Mouse (Mus musculus): Measurements from ENCODE around the gene Btg1-ps1. TPM values are rescaled to one million over a fixed set of nuclear protein-coding genes. Genes with fewer than 3 reads are reported as not detected.

Gene Btg1-ps1
- not detected for polyA plus RNA-seq (2014; fragmentation: Illumina TruSeq; extraction: RNeasy Lipid Tissue Mini Kit (QIAGEN cat#74804); ENCODE audit: low read depth, low replicate concordance)

DNA sequence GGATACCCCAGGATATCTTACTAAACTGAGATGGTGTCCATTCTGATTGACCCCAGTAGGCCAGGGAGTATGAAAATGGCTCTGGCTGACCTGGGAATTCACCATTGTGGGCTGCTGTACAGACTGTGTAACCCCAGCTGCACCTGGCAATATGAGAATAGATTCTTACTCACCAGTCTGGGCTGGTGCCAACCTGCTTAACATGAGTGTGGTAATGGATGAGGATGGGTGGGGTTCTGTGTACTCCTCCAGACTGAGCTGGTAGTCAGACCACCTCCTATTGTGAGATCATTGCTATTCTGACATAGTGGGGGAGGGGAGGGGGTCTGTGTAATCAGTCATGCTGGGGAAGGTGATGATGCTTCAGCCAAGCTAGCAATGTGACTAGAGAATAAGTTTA lies at the start of gene Btg1-ps1:
Btg1-ps1 (minus strand) TSS at position 219 of the 400 bp plus-strand sequence.

DNA sequence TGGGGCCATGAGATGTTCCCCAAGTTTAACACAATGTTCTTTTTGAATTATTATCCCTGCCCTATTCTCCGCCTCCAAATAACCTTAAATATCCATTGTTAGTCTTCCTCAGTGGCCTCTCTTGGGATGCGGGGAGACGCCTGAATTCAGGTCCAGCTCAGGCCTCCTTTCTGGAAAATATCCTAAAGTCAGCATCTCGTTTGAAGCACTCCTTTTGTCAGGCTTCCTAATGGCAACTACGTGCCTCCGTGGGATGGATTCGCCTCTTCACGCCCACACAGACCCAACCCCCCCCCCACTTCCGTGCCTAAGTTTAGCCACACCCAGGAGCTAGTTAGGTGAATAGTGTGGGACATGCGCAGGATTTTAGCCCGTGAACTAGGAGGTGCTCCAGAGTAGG lies 47.6 kb upstream of the Btg1-ps1 start, which contains the start of gene Rhox10:
Rhox10 (plus strand) TSS at position 301 of the 400 bp plus-strand sequence.

DNA sequence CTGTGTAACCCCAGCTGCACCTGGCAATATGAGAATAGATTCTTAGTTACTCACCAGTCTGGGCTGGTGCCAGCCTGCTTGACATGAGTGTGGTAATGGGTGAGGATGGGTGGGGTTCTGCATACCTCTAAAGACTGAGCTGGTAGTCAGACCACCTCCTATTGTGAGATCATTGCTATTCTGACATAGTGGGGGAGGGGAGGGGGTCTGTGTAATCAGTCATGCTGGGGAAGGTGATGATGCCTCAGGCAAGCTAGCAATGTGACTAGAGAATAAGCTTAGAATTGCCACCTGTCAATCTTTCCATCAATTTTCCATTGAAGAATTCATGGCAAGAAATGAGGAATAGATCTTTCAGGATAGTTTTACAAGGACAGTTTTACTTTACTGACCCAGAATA lies 24.4 kb upstream of the Btg1-ps1 start, which contains the start of gene Btg1-ps2:
Btg1-ps2 (minus strand) TSS at position 101 of the 400 bp plus-strand sequence.

Other genes with a start within 250 kb of the Btg1-ps1 start
- not detected for gene Rhox5, start 214.0 kb downstream of the Btg1-ps1 start, polyA plus RNA-seq (2014; fragmentation: Illumina TruSeq; extraction: RNeasy Lipid Tissue Mini Kit (QIAGEN cat#74804); ENCODE audit: low read depth, low replicate concordance)
- not detected for gene Rhox6, start 191.9 kb downstream of the Btg1-ps1 start, polyA plus RNA-seq (2014; fragmentation: Illumina TruSeq; extraction: RNeasy Lipid Tissue Mini Kit (QIAGEN cat#74804); ENCODE audit: low read depth, low replicate concordance)
- not detected for gene Rhox7a, start 187.1 kb downstream of the Btg1-ps1 start, polyA plus RNA-seq (2014; fragmentation: Illumina TruSeq; extraction: RNeasy Lipid Tissue Mini Kit (QIAGEN cat#74804); ENCODE audit: low read depth, low replicate concordance)
- gene Rhox8, start 139.9 kb downstream of the Btg1-ps1 start, polyA plus RNA-seq (2014; fragmentation: Illumina TruSeq; extraction: RNeasy Lipid Tissue Mini Kit (QIAGEN cat#74804); ENCODE audit: low read depth, low replicate concordance): not detected
- gene Rhox7b, start 121.6 kb downstream of the Btg1-ps1 start, polyA plus RNA-seq (2014; fragmentation: Illumina TruSeq; extraction: RNeasy Lipid Tissue Mini Kit (QIAGEN cat#74804); ENCODE audit: low read depth, low replicate concordance): not detected
- gene Rhox9, start 117.0 kb downstream of the Btg1-ps1 start, polyA plus RNA-seq (2014; fragmentation: Illumina TruSeq; extraction: RNeasy Lipid Tissue Mini Kit (QIAGEN cat#74804); ENCODE audit: low read depth, low replicate concordance): not detected
- gene Btg1-ps2, start 24.3 kb upstream of the Btg1-ps1 start, polyA plus RNA-seq (2014; fragmentation: Illumina TruSeq; extraction: RNeasy Lipid Tissue Mini Kit (QIAGEN cat#74804); ENCODE audit: low read depth, low replicate concordance): not detected
- not detected for gene Rhox10, start 47.7 kb upstream of the Btg1-ps1 start, polyA plus RNA-seq (2014; fragmentation: Illumina TruSeq; extraction: RNeasy Lipid Tissue Mini Kit (QIAGEN cat#74804); ENCODE audit: low read depth, low replicate concordance)
- not detected for gene Rhox11, start 66.3 kb upstream of the Btg1-ps1 start, polyA plus RNA-seq (2014; fragmentation: Illumina TruSeq; extraction: RNeasy Lipid Tissue Mini Kit (QIAGEN cat#74804); ENCODE audit: low read depth, low replicate concordance)
- not detected for gene Rhox12, start 92.1 kb upstream of the Btg1-ps1 start, polyA plus RNA-seq (2014; fragmentation: Illumina TruSeq; extraction: RNeasy Lipid Tissue Mini Kit (QIAGEN cat#74804); ENCODE audit: low read depth, low replicate concordance)
- gene Rhox13, start 102.4 kb upstream of the Btg1-ps1 start, polyA plus RNA-seq (2014; fragmentation: Illumina TruSeq; extraction: RNeasy Lipid Tissue Mini Kit (QIAGEN cat#74804); ENCODE audit: low read depth, low replicate concordance): not detected
- 54.5 TPM for gene Zbtb33, start 171.0 kb upstream of the Btg1-ps1 start, polyA plus RNA-seq (2014; fragmentation: Illumina TruSeq; extraction: RNeasy Lipid Tissue Mini Kit (QIAGEN cat#74804); ENCODE audit: low read depth, low replicate concordance)
- gene Tmem255a, start 233.6 kb upstream of the Btg1-ps1 start, polyA plus RNA-seq (2014; fragmentation: Illumina TruSeq; extraction: RNeasy Lipid Tissue Mini Kit (QIAGEN cat#74804); ENCODE audit: low read depth, low replicate concordance): 0.24 TPM